In genomic region chr15:89300180-89300579, GRCm38 (mm10) we compare ENCODE assay signal across 23 mouse cellular contexts. TPM values are rescaled to one million over a fixed set of nuclear protein-coding genes. Genes with fewer than 3 reads are reported as not detected.
"Had no signal": no experiment of that assay in that cellular context is flagged by ENCODE, and none has a peak within 500 bp of the region (broad histone marks: within the 10 kb centered on the region; RNA-seq: fewer than 3 reads in every experiment).

No protein-coding gene starts in this region.

- H3K4me2 ChIP-seq: hindbrain, embryonic 14.5 days; intestine, embryonic 15.5 days; limb, embryonic 12.5 days; liver, embryonic 15.5 days; midbrain, embryonic 11.5 days; midbrain, embryonic 15.5 days; neural tube, embryonic 13.5 days had no signal

- H3K9ac ChIP-seq: hindbrain, embryonic 14.5 days; intestine, embryonic 15.5 days; limb, embryonic 12.5 days; liver, embryonic 15.5 days; midbrain, embryonic 15.5 days; neural tube, embryonic 13.5 days had no signal

- ATAC-seq: intestine, embryonic 15.5 days; lung, postnatal 0 days; midbrain, embryonic 15.5 days had no signal

- DNase-seq: liver; lung, adult 2 months; retina, postnatal 1 day; right cerebral cortex, postnatal 4 days; spleen, adult 18-20 months; thymus, adult 18-20 months; thymus, postnatal 14 days had no signal

- H3K27me3 ChIP-seq: intestine, embryonic 15.5 days; limb, embryonic 12.5 days; liver, embryonic 15.5 days; megakaryocyte, embryonic 14.5 days; midbrain, embryonic 15.5 days; neural tube, embryonic 13.5 days had no signal

- H3K4me3 ChIP-seq: intestine, embryonic 15.5 days; limb, embryonic 12.5 days; liver, embryonic 15.5 days; megakaryocyte, embryonic 14.5 days; midbrain, embryonic 15.5 days; neural tube, embryonic 13.5 days had no signal

- H3K27ac ChIP-seq: hindbrain, embryonic 14.5 days; intestine, embryonic 15.5 days; limb, embryonic 12.5 days; liver, embryonic 15.5 days; macrophage; midbrain, embryonic 15.5 days; neural tube, embryonic 13.5 days had no signal

- H3K4me1 ChIP-seq: limb, embryonic 12.5 days; midbrain, embryonic 15.5 days; neural tube, embryonic 13.5 days had no signal

- H3K9me3 ChIP-seq: intestine, embryonic 15.5 days; limb, embryonic 12.5 days; liver, embryonic 15.5 days; megakaryocyte, embryonic 14.5 days; midbrain, embryonic 15.5 days; neural tube, embryonic 13.5 days had no signal

RNA-seq across cellular contexts. Expression of gene Adm2, which starts 22.3 kb away (rescaled TPM):
- total RNA-seq: layer of hippocampus, adult 8-10 months; layer of hippocampus, postnatal 25 days; left cerebral cortex, postnatal 36 days; monocyte, adult 5-6 weeks had no signal
- polyA plus RNA-seq: hindbrain, embryonic 14.5 days; macrophage; midbrain, embryonic 11.5 days; midbrain, embryonic 15.5 days; neural tube, embryonic 13.5 days; stomach, embryonic 14.5 days had no signal

RNA-seq across cellular contexts. Expression of gene Miox, which starts 34.0 kb away (rescaled TPM):
- total RNA-seq: layer of hippocampus, adult 8-10 months; layer of hippocampus, postnatal 25 days; left cerebral cortex, postnatal 36 days; monocyte, adult 5-6 weeks had no signal
- polyA plus RNA-seq: hindbrain, embryonic 14.5 days; large intestine, adult 2 months; limb, embryonic 12.5 days; lung, postnatal 0 days; macrophage; midbrain, embryonic 11.5 days; midbrain, embryonic 15.5 days; neural tube, embryonic 13.5 days; stomach, embryonic 14.5 days had no signal
